Mouse (Mus musculus) MEL (cell line): ENCODE measurements at regions not wholly inside any gene's neighbourhood (a gene's known extent, or its start where the extent isn't known, plus 50 kb on each side); places are given as distances from the start of the nearest gene placed in this dataset.

Source experiments
- DNase-seq: peaks from one replicate; pipeline ENCODE4 v3.0.0; 2011; ENCODE audit warnings: low read depth, low spot score
- H3K27ac ChIP-seq: 2 replicates; pipeline ENCODE4 v1.5.1; 2012; ENCODE audit warnings: low read depth, mild to moderate bottlenecking, control low read depth, low read length, moderate library complexity; ENCODE audit not compliant: control insufficient read depth
- H3K27me3 ChIP-seq, 2 experiments: fragments of 150-350 bp in 1 of 2; sonication (generic) in 1 of 2; 2 replicates each; pipeline ENCODE4 v1.6.1; 2012; ENCODE audit warnings: low read length in 2 of 2, mild to moderate bottlenecking in 2 of 2, improper control_type of control experiment in 1 of 2, moderate library complexity in 1 of 2; ENCODE audit not compliant: insufficient read depth in 2 of 2, control insufficient read depth in 1 of 2
- H3K36me3 ChIP-seq, 2 experiments: 2 replicates each; pipeline ENCODE4 v1.6.1; 2012 to 2014; ENCODE audit warnings: low read length in 2 of 2, improper control_type of control experiment in 1 of 2, inconsistent platforms in 1 of 2, mild to moderate bottlenecking in 1 of 2; ENCODE audit not compliant: insufficient read depth in 2 of 2, control insufficient read depth in 1 of 2
- H3K4me1 ChIP-seq, 2 experiments: fragments of 150-350 bp in 1 of 2; sonication (generic) in 1 of 2; 2 replicates each; pipeline ENCODE4 v1.6.1; 2012; ENCODE audit warnings: low read length in 2 of 2, improper control_type of control experiment in 1 of 2, mild to moderate bottlenecking in 1 of 2; ENCODE audit not compliant: insufficient read depth in 2 of 2, control insufficient read depth in 1 of 2
- H3K4me3 ChIP-seq, 2 experiments: fragments of 150-350 bp in 1 of 2; sonication (generic) in 1 of 2; 2 replicates each; pipeline ENCODE4 v1.5.1; 2012; ENCODE audit warnings: low read depth in 2 of 2, low read length in 2 of 2, mild to moderate bottlenecking in 2 of 2, moderate library complexity in 2 of 2, control low read depth in 1 of 2, improper control_type of control experiment in 1 of 2; ENCODE audit not compliant: control insufficient read depth in 1 of 2, insufficient read depth in 1 of 2
- H3K79me2 ChIP-seq: 2 replicates; pipeline ENCODE4 v1.6.1; 2012; ENCODE audit warnings: mild to moderate bottlenecking, low read length, moderate library complexity; ENCODE audit not compliant: control insufficient read depth, poor library complexity, insufficient read depth
- H3K9ac ChIP-seq: 2 replicates; pipeline ENCODE4 v1.6.1; 2012; ENCODE audit warnings: low read depth, mild to moderate bottlenecking, control low read depth, low read length, moderate library complexity; ENCODE audit not compliant: control insufficient read depth, poor library complexity, severe bottlenecking
- H3K9me3 ChIP-seq: fragments of 150-350 bp; sonication (generic); replicated peaks from 2 replicates; pipeline ENCODE4 v1.6.1; 2012; ENCODE audit warnings: mild to moderate bottlenecking, low read length, improper control_type of control experiment, moderate library complexity; ENCODE audit not compliant: insufficient read depth
- BHLHE40 ChIP-seq: IDR thresholded peaks from 2 replicates; pipeline ENCODE4 v1.6.1; 2012; ENCODE audit warnings: low read depth, mild to moderate bottlenecking, inconsistent platforms, low read length, improper control_type of control experiment, borderline replicate concordance
- CHD2 ChIP-seq: IDR thresholded peaks from 2 replicates; pipeline ENCODE4 v1.6.1; 2011; ENCODE audit warnings: low read length, improper control_type of control experiment
- E2F4 ChIP-seq: IDR thresholded peaks from 2 replicates; pipeline ENCODE4 v1.6.1; 2011; ENCODE audit warnings: low read depth, low read length, improper control_type of control experiment, borderline replicate concordance
- HCFC1 ChIP-seq: IDR thresholded peaks from 2 replicates; pipeline ENCODE4 v1.6.1; 2012; ENCODE audit warnings: low read depth, mild to moderate bottlenecking, inconsistent platforms, low read length, improper control_type of control experiment, moderate library complexity
- JUND ChIP-seq: IDR thresholded peaks from 2 replicates; pipeline ENCODE4 v1.6.1; 2011; ENCODE audit warnings: low read depth, mild to moderate bottlenecking, improper control_type of control experiment, low read length
- KAT2A ChIP-seq: conservative IDR thresholded peaks from 2 replicates; pipeline ENCODE4 v1.6.1; 2012; ENCODE audit warnings: low read depth, low read length, improper control_type of control experiment, inconsistent platforms
- MAZ ChIP-seq: IDR thresholded peaks from 2 replicates; pipeline ENCODE4 v1.6.1; 2012; ENCODE audit warnings: low read depth, mild to moderate bottlenecking, inconsistent platforms, low read length, improper control_type of control experiment
- MEF2A ChIP-seq: IDR thresholded peaks from 2 replicates; pipeline ENCODE4 v1.6.1; 2014; ENCODE audit warnings: low read depth, mild to moderate bottlenecking, inconsistent platforms, low read length, improper control_type of control experiment; ENCODE audit not compliant: poor library complexity, insufficient replicate concordance, severe bottlenecking; ENCODE audit errors: extremely low read depth
- MXI1 ChIP-seq: IDR thresholded peaks from 2 replicates; pipeline ENCODE4 v1.6.1; 2011; ENCODE audit warnings: mild to moderate bottlenecking, low read depth, low read length, improper control_type of control experiment
- MYC ChIP-seq: IDR thresholded peaks from 2 replicates; pipeline ENCODE4 v1.6.1; 2011; ENCODE audit warnings: low read depth, mild to moderate bottlenecking, low read length, improper control_type of control experiment, moderate library complexity
- POLR2A ChIP-seq, 2 experiments: IDR thresholded peaks; 2 replicates each; pipeline ENCODE4 v1.6.1; 2011 to 2012; ENCODE audit warnings: low read length in 2 of 2, mild to moderate bottlenecking in 2 of 2, control low read depth in 1 of 2, improper control_type of control experiment in 1 of 2, low read depth in 1 of 2, moderate library complexity in 1 of 2; ENCODE audit not compliant: control insufficient read depth in 1 of 2, insufficient read depth in 1 of 2, poor library complexity in 1 of 2
- POLR2AphosphoS2 ChIP-seq: IDR thresholded peaks from 2 replicates; pipeline ENCODE4 v1.6.1; 2011; ENCODE audit warnings: low read length, improper control_type of control experiment
- RAD21 ChIP-seq: IDR thresholded peaks from 2 replicates; pipeline ENCODE4 v1.6.1; 2011; ENCODE audit warnings: mild to moderate bottlenecking, low read depth, low read length, improper control_type of control experiment
- RCOR1 ChIP-seq: IDR thresholded peaks from 2 replicates; pipeline ENCODE4 v1.6.1; 2012; ENCODE audit warnings: low read depth, mild to moderate bottlenecking, inconsistent platforms, low read length, improper control_type of control experiment
- SIN3A ChIP-seq: IDR thresholded peaks from 2 replicates; pipeline ENCODE4 v1.6.1; 2012; ENCODE audit warnings: low read length, improper control_type of control experiment, inconsistent platforms
- SMC3 ChIP-seq: IDR thresholded peaks from 2 replicates; pipeline ENCODE4 v1.6.1; 2011; ENCODE audit warnings: low read depth, low read length, improper control_type of control experiment
- TAL1 ChIP-seq: IDR thresholded peaks from 2 replicates; pipeline ENCODE4 v1.6.1; 2012; ENCODE audit warnings: mild to moderate bottlenecking, inconsistent platforms, low read length, moderate library complexity, mixed read lengths
- USF1 ChIP-seq: IDR thresholded peaks from 2 replicates; pipeline ENCODE4 v1.6.1; 2014; ENCODE audit warnings: low read depth, mild to moderate bottlenecking, inconsistent platforms, low read length, improper control_type of control experiment, moderate library complexity
- USF2 ChIP-seq, 2 experiments: IDR thresholded peaks; 2 replicates each; pipeline ENCODE4 v1.6.1; 2011 to 2012; ENCODE audit warnings: improper control_type of control experiment in 2 of 2, low read length in 2 of 2, borderline replicate concordance in 1 of 2, inconsistent platforms in 1 of 2, low read depth in 1 of 2, mild to moderate bottlenecking in 1 of 2; ENCODE audit not compliant: insufficient read depth in 1 of 2
- ZMIZ1 ChIP-seq: IDR thresholded peaks from 2 replicates; pipeline ENCODE4 v1.6.1; 2012; ENCODE audit warnings: low read depth, mild to moderate bottlenecking, inconsistent platforms, low read length, improper control_type of control experiment, moderate library complexity
- ZNF384 ChIP-seq: IDR thresholded peaks from 2 replicates; pipeline ENCODE4 v1.6.1; 2012; ENCODE audit warnings: low read depth, mild to moderate bottlenecking, inconsistent platforms, low read length, improper control_type of control experiment

- Histone ChIP-seq H3K79me2 (no peaks in the 10 kb centered on the region), H3K27me3 (no peaks in the 10 kb centered on the region), H3K9me3 (no peaks in the 10 kb centered on the region), H3K4me3 (no peak overlapping the region), H3K9ac (no peak overlapping the region), H3K36me3 (no peaks in the 10 kb centered on the region), H3K4me1 (no peaks in the 10 kb centered on the region), H3K27ac (no peak overlapping the region)
- no peak for TF ChIP-seq MYC
- no peak for TF ChIP-seq BHLHE40
- TF ChIP-seq MXI1 = no peak
- TF ChIP-seq USF1 = no peak
- no peak for DNase-seq
Measured at GRCm38 (mm10) chr16:90666271-90666986, 60.8 kb downstream of the Mis18a start.

- no peak overlapping the region for H3K4me3 ChIP-seq
- no peak overlapping the region for H3K27ac ChIP-seq
- TF ChIP-seq MEF2A (no peak), USF2 (IDR thresholded peaks at IDR 0.05; ENCODE audit: borderline replicate concordance in 1 of 2, insufficient read depth in 1 of 2, low read depth in 1 of 2, low read length in 2 of 2) (no peak), E2F4 (no peak), HCFC1 (no peak), KAT2A (no peak), ZNF384 (no peak), MAZ (no peak), ZMIZ1 (no peak), MYC (no peak), POLR2A (IDR thresholded peaks at IDR 0.05; ENCODE audit: control insufficient read depth in 1 of 2, insufficient read depth in 1 of 2, low read depth in 1 of 2, low read length in 2 of 2, poor library complexity in 1 of 2) (no peak), RCOR1 (no peak), SIN3A (no peak), CHD2 (no peak), RAD21 (no peak), POLR2AphosphoS2 (no peak), SMC3 (no peak), MXI1 (no peak), JUND (no peak), TAL1 (no peak)
- H3K9me3 ChIP-seq = no peaks in the 10 kb centered on the region
- H3K9ac ChIP-seq = no peak overlapping the region
- no peaks in the 10 kb centered on the region for H3K36me3 ChIP-seq
- no peaks in the 10 kb centered on the region for H3K79me2 ChIP-seq
- H3K4me1 ChIP-seq = no peaks in the 10 kb centered on the region
- H3K27me3 ChIP-seq = no peaks in the 10 kb centered on the region
- DNase-seq = no peak
Measured at GRCm38 (mm10) chr16:90664086-90664485, 63.1 kb downstream of the Mis18a start.
